Mouse (Mus musculus): Measurements from ENCODE around the gene Mttp.

DNA sequence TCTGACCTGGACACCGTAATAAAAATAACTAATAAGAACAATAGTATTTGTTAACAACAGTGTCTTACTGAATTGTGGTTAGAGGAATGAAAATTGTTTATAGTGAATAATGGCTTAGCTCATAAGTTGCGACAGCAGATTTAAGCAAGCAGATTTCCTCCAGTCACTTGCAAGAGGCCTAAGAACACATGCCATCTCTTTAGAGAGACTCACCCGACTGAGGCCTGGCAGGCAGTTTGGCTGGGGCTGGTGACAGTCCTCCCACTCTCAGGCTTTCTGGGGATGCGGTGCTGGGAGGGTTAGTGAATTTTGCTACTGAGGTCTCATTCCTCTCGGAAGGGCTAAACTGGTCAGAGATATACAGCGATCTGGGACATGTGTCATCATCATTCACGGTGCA is 38.6 kb upstream of the Mttp start:
- no peak for TF ChIP-seq CTCF (conservative IDR thresholded peaks at IDR 0.05; ENCODE audit: low read length)
- TF ChIP-seq NANOG (IDR thresholded peaks at IDR 0.05; ENCODE audit: borderline replicate concordance, low read length) = no peak
- TF ChIP-seq POU5F1 (IDR thresholded peaks at IDR 0.05; ENCODE audit: borderline replicate concordance, low read length) = no peak
